Mouse (Mus musculus) neural tube, postnatal 0 days (tissue): Measurements from ENCODE around the gene Ms4a13. TPM values are rescaled to one million over a fixed set of nuclear protein-coding genes. Genes with fewer than 3 reads are reported as not detected.

ENCODE experiments used
- polyA plus RNA-seq: library from polyadenylated mRNA; unstranded; fragments of >200 nt; fragmentation: Nextera tagmentation; extraction: Ambion mirVana; gene quantifications from 2 replicates; pipeline ENCODE4 v1.2.1, GENCODE M21; 2015

Gene Ms4a13
- not detected in 2 replicates for polyA plus RNA-seq

GRCm38 (mm10) chr19:11196546-11196945 is at the start of gene Ms4a13:
Gene Ms4a13, minus strand, starts transcription at chr19:11196737.

GRCm38 (mm10) chr19:11232348-11232747 is 35.8 kb upstream of the Ms4a13 start, which contains the start of gene Ms4a12:
Gene Ms4a12, minus strand, starts transcription at chr19:11232448.

GRCm38 (mm10) chr19:11165172-11165571 is 31.4 kb downstream of the Ms4a13 start, which contains the start of gene 1700025F22Rik:
Gene 1700025F22Rik, minus strand, starts transcription at chr19:11165320.

GRCm38 (mm10) chr19:11130776-11131175 is 65.8 kb downstream of the Ms4a13 start, which contains the start of gene 1700017D01Rik:
Gene 1700017D01Rik, minus strand, starts transcription at chr19:11130876.

Other genes with a start within 250 kb of the Ms4a13 start
- 12.8 and 13.1 TPM in 2 replicates for gene Ccdc86, start 247.5 kb downstream of the Ms4a13 start, polyA plus RNA-seq
- gene Ms4a10, start 222.1 kb downstream of the Ms4a13 start, polyA plus RNA-seq, result not detected in 2 replicates
- gene Ms4a15, start 203.5 kb downstream of the Ms4a13 start, polyA plus RNA-seq, result not detected in 2 replicates
- not detected in 2 replicates for gene Ms4a18, start 178.7 kb downstream of the Ms4a13 start, polyA plus RNA-seq
- not detected in 2 replicates for gene Ms4a8a, start 115.6 kb downstream of the Ms4a13 start, polyA plus RNA-seq
- gene 1700017D01Rik, start 65.9 kb downstream of the Ms4a13 start, polyA plus RNA-seq, result not detected in 2 replicates
- not detected in 2 replicates for gene 1700025F22Rik, start 31.4 kb downstream of the Ms4a13 start, polyA plus RNA-seq
- not detected in 2 replicates for gene Ms4a12, start 35.7 kb upstream of the Ms4a13 start, polyA plus RNA-seq
- 0.08 and 0.11 TPM in 2 replicates for gene Ms4a1, start 69.5 kb upstream of the Ms4a13 start, polyA plus RNA-seq
- not detected in 2 replicates for gene Ms4a5, start 87.1 kb upstream of the Ms4a13 start, polyA plus RNA-seq
- 0.09 TPM in 1 of 2 replicates, not detected in the other for gene Ms4a14, start 117.7 kb upstream of the Ms4a13 start, polyA plus RNA-seq
- gene Ms4a7, start 139.4 kb upstream of the Ms4a13 start, polyA plus RNA-seq, result 3.3 and 4.8 TPM in 2 replicates
- 3.2 and 3.3 TPM in 2 replicates for gene Ms4a4a, start 178.8 kb upstream of the Ms4a13 start, polyA plus RNA-seq
- gene Ms4a4c, start 208.0 kb upstream of the Ms4a13 start, polyA plus RNA-seq, result 0.36 TPM in 1 of 2 replicates, not detected in the other
- 0.41 TPM in 1 of 2 replicates, not detected in the other for gene Ms4a4b, start 246.8 kb upstream of the Ms4a13 start, polyA plus RNA-seq